Mouse (Mus musculus) heart, adult 11 months (tissue): ENCODE results near the gene Asphd1.
"Not testable (repeated sequence)": the region's sequence is repeated elsewhere in the genome, so short reads cannot be mapped to it uniquely, and the experiment has no call there.

Experiments used
- DNase-seq: peaks from one replicate; pipeline ENCODE4 v3.0.0; 2022

Asphd1 gene

DNA sequence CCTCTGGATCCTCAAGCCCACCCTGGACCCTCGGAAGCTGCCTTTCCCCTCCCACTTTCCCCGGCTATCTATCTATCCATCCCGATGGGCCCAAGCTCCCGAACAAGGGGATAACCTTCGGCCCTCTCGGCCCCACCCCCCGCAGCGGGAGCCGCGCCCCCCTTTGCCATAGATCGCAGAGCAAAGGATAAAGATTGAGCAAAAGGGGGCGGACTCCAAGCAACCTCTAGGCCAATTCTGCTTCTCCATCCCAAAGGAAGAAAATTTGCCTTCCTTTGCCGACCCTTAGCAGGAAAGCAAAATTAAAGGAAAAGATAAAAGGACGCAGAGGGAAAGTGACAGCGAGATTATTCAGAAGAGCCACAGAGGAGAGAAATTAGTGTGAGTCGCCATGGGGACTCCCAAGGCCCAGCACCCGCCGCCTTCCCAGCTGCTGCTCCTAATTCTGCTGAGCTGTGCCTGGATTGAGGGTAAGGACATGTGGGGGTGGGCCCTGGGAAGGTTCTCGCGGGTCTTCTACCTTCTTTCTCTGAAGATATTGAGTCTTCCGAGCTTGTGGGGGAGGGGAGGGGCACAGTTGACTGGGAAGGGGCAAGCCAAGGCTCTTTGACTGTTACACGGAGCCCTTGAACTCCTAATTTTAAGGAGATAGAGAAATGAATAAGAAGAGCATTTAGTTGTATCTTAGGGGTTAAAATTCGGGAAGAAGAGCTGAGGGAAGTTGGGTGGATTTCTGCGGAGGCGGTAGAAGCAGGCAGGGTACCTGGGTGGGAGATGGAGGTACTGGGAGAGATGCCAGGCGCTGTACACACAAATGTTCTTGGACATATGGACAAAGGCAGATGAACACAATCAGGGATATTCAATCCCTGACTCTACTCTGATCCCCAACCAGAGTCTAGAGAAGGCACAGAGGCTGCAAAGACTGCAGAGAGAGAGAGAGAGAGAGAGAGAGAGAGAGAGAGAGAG, 1.5 kb upstream of the Asphd1 start:
- DNase-seq = no peak

DNA sequence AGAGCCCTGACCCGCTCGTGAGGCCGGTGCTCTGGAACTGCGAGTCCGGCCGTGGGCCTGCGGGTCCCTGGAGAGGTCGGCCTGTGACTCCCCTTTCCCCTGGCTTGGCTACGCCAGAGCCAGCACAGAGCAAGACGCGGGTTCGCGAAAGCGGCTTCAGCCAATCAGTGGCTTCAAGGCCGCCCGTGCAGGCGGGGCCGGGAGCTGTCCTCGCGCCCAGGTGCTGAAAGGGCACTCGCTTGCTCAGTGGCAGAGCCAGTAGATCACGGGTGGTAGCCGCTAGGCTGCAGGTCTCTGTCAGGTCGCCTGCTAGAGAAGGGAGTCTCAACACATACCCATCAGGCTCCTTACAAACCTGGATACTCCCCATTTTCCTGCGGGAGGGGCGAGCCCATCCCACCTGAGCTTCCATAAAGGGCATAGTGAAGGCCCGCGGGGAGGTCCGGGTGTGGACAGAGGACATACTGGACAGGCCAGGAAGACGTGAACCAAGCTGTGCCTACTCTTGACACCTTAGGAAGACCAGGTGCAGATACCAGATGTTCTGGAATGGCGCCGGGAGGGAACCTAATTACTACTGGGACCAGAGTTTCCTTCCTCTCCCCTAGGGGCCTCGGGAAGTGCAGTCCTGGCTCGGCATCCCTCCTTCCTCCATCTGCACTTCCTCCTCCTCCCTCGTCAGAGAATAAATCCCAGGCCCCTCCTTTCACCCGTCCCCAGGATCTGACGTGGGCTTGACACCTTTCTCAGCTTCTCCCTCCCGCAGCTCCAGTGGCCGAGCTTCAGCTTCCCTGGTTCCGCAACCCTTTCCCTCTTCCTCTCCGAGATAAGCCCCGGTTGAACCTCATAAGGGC, 638 bp upstream of the Asphd1 start, which contains the start of gene Sez6l2:
Gene Sez6l2, plus strand, starts transcription at position 771 of the 854 bp plus-strand sequence.
- DNase-seq = peak; percentile 98

DNA sequence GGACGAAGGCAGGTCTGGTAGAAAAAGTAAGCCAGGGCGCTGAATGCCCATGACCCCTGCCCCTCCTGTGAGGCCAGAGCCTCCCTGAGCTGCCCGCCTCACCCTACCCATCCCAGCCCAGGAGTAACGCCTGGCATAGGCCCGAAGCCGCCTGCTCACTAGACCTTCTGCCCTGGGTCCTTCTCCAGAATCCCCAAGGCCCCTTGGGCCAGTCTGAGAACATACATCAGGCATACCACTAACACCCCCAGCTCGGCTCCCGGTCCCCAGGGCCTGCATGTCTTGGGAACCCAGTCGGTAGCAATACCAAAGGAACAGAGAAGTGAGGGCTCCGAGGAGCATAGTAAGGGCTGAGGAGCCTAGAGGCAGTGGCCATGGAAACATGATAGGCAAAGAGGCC, 756 bp downstream of the Asphd1 start:
- DNase-seq = no peak

DNA sequence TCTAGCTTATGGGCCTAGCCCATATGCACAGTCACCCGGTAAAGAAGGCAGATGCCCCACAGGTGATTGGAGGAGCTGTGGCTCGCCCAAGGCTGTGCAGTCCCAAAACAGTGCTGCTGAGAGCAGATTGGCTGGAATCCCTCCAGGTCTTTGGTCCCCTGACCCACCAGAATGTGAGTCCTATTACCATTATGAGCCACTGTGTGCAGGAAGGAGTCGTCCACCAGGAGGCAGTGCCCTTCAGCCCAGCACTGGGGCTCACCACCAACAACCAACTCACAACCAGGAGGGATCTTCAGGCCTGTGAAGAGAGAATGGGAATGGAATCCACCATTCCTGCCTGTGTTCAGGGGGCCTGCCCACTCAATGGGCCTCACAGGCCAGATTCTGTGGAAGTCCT, 2.9 kb downstream of the Asphd1 start:
- DNase-seq = peak; percentile 92

DNA sequence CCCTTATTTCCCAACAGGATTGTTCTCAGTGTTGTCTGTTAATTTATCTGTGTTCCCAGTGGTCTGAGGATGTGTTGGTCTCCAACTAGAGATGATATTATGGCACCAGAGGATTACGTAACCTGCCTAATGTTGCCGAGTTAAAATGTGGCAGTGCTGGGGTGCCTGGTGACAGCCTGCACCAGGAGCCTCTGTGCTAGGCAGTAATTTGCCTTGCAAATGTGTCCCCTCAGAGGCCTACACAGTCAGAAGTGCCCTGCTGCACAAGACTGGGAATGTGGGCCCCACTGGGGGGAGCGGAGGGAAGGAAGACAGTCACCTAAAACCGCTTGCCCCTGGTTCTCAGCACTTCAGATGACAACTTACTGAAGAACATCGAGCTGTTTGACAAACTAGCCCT, 7.6 kb downstream of the Asphd1 start:
- no peak for DNase-seq

DNA sequence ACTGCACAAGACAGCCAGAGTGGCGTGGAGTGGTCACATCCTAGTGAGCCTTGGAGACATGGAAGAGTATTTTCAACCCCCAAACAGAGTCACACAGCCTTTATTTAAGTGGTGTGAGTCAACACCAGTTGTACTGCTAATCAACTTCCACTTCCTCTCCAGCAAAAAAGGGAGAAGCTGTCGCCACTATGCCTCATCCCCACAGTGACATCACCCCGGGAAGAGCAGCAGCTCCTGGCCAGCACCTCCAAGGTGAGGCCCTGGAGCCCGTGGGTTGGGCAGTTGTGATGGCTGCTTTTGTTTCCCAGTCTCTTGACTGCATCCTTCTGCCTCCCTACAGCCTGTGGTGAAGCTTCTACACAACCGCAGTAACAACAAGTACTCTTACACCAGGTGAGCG, 8.2 kb downstream of the Asphd1 start:
- DNase-seq = no peak

DNA sequence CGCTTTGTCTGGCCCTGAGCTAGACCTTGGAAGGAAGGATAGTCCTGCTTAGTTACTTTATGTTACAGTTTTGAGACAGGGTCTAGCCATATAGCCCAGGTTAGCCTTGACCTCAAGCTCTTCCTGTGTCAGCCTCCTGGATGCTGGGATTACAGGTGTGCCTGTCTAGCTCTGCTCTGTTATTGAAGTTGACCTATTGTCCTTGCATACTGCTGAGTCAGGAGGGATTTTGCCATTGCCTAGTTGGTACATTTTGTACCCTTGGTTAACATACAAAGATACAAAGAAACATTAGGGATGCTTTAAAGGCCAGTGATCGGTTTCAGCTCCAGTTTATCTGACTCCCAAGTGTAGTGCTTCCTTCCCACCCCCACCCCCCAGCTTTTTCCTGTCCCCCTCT, 16.7 kb downstream of the Asphd1 start:
- DNase-seq = no peak

DNA sequence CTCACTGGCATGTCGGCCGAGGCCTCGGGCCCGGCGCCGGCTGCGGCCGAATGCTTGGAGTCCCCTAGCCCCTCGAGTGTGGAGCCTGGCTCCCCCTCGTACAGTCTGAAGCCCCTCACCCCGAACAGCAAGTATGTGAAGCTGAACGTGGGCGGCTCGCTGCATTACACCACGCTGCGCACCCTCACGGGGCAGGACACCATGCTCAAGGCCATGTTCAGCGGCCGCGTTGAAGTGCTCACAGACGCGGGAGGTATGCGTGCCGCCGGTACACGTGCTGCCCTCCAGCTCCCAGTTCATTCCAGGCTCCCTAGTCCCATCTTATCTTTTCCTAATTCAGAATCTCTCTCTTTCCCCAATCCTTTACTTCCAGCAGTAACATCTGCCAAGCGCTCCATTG, 20.3 kb downstream of the Asphd1 start:
- DNase-seq = no peak

DNA sequence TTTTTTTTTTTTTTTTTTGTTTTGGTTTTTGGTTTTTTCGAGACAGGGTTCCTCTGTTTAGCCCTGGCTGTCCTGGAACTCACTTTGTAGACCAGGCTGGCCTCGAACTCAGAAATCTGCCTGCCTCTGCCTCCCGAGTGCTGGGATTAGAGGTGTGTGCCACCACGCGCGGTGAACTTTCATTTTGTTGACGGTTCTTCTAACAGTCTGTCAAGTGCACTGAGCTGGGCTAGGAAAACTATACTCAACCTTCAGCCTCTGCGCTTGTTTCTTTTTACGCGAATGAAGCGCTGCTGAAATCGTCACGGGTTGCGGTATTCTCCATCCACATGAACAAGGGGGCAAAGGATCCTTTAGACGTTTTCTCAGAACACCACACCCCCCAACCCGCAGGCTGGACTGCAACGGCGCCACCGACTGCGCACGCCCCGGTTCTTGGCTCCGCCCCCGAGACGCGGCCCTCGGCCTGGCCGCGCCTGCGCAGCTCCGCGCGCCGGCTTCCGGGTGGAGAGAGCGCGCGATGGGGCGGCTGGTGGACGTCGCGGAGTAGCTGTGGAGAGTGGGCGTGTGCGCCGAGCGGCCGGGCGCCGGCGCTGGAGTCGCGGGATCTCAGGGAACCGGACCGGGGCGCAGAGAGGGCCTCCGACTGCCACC, 20.9 kb downstream of the Asphd1 start, which contains the start of gene Kctd13:
Gene Kctd13, plus strand, starts transcription at position 496 of the 654 bp plus-strand sequence.
- DNase-seq = peak; percentile 99

DNA sequence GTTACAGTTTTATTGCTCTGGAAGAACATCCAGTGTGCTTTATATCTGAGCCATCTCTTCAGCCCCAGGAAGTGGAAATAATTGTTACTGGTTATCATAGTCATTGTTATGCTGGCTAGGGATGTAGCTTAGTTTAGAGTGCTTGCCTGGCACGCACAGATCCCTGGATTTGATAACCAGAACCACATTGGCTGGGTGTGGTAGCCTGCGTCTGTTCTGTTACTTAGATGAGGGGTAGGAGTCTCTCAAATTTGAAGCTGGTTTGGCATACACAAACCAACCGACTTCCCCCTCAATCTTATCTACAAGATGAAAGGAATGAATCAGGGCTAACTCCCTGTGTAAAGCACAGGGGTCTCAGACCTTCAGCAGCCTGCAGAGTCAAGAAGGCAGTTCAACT, 23.1 kb downstream of the Asphd1 start:
- no peak for DNase-seq

DNA sequence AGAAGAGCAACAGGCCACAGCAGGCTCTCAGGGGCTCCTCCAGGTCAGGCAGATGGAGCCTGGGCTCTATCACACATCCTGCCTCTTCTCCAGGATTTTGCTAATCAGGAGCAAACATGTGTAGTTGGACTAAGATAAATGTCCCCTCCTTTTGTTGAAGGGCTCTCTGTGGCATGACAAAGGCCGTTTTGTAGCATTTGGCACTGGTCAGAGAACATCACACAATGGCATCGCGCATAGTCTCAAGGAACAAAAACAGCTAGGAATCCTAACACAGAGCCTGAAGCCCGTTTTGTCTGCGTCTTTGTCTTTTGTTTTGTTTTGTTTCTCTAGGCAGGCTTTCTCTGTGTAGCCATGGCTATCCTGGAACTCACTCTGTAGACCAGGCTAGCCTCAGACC, 25.4 kb downstream of the Asphd1 start:
- DNase-seq = no peak

DNA sequence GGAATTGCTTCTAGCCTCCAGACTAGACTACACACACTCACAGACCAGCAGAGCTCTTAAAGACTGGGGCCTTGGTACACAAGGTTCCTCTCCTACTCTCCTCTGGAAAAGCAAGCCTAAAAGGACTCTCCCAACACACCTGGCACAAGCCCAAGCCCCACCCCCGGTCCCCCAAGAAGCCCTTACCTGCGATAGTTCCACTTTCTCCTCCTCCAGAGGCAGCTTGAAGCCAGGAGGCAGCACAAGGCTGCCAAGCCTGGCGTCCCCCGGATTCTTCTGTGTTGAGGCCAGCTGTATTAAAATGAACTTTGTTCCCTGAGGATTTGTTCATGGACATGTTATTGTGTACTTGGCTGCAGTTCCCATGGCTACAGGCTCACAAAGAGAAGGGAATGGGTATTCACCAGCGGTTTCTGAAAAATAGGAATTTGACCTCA, 26.7 kb downstream of the Asphd1 start, which contains the start of gene Tmem219:
Gene Tmem219, minus strand, starts transcription at position 294 of the 437 bp plus-strand sequence.
- peak; percentile 97 for DNase-seq

DNA sequence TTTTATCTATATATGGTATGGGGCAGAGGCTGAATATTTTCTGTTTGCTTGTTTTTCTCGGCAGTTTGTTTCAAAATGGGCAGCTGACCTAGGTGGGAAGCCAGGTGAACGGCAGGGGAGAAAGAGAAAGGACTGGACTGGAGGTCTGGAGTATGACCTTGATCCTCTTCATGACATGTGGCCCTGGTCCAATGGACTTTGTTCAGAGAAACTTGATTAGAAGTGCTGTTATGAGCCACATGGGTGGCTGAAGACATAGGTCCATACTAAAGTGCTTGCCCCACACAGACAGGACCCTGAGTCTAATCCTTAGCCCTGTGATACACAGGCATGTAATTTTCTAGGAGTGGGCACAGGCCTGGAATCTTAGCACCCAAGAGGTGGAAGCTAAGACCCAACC, 27.8 kb downstream of the Asphd1 start:
- DNase-seq = no peak

DNA sequence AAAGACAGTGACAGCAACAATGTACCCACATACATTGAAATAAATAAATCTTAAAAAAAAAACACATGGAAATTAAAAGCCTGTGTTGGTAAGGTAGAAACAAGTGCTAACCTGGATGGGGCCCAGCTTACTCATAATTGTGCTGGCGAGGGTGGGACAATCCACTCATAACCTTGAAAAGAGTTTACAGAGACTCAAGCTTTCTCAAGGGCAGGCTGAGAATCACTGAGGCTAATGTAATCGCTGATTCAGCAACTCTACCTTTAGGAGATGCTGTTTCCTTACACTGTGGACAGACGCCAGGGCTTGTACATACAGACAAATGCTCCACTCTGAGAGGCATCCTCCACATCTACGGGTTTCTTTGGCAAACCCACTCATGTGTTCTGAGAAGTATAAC, 29.4 kb downstream of the Asphd1 start:
- no peak for DNase-seq

DNA sequence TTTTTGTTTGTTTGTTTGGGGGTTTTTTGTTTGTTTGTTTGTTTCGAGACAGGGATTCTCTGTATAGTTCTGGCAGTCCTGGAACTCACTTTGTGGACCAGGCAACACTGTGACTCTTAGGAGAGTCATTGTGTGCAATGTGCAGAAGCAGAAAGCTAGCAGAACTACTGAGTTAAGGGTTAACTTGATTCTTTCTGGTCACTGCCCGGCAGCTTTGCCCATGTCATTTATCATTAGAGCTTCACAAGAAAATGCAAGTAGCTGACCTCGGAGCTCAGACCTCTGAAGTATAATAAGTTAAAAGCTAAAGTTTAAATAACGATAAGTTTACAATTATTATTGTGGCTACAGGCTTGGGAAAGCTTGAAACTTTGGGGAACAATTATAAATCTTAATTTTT, 31.0 kb downstream of the Asphd1 start:
- DNase-seq = not testable (repeated sequence)

DNA sequence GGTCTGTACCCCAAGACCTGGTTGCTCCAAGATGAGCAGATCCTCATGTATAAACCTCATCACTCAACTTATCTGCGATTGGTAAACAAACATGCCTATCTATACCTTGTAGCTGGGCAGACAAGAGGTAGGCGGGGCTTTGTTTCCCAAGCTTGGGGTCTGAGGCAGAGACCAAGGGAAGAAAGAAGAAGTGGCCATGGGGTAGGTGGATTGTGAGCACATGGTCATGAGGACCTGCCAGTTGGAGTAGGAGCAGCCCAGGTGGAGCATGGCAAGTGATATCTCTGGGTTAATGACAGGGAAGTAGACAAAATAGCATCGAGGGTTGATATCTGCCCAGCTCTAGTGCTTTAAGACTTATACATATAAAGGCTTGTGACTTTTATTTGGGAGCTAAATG, 34.5 kb downstream of the Asphd1 start:
- no peak for DNase-seq

DNA sequence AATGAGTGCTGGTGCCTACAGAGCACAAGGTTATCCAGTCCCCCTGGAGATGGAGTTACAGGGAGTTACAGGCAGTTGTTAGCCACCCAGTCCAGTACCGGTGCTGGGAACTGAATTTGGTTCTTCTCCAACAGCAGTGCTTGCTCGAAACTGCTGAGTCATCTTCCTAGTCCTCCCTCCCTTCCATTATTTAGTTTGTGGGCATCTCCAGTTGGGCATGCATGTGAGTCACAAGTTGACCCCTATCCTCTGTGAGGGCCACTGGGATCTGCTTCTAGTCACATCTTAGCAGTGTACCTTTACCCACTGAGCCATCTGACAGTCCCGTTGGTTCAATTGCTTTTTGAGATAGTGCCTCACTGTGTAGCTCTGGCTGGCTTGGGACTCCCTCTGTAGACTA, 43.8 kb downstream of the Asphd1 start:
- DNase-seq = no peak

DNA sequence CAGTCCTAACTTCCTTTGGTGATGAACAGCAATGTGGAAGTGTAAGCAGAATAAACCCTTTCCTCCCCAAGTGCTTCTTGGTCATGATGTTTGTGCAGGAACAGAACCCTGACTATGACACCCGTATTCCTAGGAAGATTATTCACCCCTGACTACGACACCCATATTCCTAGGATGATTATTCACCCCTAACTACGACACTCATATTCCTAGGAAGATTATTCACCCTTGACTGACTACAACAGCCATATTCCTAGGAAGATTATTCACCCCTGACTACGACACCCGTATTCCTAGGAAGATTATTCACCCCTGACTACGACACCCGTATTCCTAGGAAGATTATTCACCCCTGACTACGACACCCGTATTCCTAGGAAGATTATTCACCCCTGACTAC, 49.6 kb downstream of the Asphd1 start:
- DNase-seq = not testable (repeated sequence)

DNA sequence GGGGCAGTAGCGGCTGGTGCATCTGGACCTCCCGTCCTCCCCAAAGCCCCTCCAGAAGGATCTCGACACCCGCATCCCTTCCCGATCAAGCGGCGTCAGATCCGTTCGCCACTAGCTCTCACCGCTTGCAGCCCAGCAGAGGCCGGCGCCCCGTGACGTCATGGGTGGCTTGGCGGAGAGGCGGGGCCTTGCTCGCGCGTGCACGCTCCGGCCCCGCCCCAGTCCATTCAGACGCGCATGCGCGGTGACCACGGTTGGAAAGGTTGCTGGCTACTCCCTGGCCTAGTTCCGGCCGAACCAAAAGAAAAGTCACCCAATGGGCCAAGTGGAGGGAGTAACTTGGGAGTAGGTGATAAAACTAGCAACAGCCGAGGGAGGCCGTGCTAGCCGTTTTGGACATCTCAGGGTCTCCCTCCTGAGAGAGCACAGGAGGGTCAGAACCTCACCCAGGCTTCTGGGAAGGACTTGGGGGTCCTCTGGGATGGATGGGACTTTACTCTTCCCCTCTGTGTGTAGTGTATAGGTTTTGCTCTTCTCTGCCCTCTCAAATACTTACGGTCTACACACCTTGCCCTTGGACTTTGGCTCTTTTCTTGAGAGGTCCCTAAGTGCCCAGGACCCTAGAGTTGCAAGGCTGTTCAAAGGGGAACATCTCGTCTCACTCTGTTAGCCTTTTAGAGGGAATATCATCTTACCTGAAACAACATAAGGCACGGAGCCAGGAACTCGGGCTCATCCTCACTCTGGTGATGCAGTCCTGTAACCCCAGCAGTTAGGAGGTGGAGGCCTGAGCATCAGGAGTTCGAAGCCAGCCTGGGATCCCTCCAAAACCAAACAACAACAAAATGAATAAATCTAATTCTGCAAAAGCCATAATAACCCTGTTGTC, 51.0 kb downstream of the Asphd1 start:
- peak; percentile 100 for DNase-seq

DNA sequence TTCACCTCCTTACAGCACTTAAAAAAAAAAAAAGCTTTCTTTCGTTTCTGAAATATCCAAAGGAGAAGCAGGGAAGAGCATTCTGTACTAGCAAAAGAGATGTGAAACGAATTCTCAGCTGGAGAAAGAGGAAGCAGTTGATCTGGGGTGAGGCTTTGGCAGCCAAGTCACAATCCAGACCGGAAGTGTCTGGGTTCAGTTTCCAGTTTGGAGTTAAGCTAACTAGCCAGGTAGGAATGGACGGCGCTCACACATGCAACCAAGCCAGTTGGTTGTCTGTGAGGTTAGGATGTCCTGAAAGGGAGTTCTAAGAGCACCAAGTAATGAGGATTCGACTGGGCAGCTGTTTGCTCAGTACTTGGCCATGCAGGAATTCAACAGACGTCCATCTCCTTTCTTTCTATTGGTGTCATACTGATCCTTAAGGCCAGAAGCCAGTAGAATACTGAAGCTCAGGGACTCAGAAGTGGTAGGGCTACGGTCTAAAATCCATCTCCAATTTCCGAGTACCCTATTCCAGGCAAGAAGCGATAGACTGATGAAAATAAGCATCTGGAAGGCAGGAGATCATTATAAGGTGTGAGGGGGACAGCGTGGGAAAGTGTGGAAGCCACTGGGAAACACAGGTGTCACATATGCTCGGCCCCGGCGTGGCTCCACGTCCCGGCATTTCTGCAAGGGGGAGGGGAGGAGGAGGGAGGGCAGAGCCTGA, 51.8 kb downstream of the Asphd1 start:
- peak; percentile 97 for DNase-seq

DNA sequence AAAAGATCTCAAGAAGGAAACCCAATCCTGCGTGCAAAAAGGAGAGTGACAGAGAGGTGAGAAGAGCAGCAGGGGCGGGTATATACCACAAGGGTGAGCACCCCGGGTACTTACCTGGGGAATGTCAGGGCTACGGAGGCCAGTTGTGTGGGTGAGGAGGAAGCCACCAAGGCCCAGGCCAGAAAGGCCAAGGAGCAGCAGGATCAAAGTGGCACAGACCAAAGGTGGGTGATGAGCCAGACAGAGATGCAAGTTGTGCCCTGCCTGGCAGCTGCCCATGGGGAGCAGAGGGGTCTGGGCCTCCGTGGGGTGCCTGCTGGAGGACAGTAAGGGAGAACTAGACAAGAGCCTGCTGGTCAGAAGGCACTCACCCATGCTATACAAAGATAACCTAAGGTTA, 52.5 kb downstream of the Asphd1 start:
- peak; percentile 94 for DNase-seq
